Mouse (Mus musculus): Measurements from ENCODE around the gene Htr6.

Htr6 gene

GRCm38 (mm10) chr4:139075041-139075711 lies at the start of gene Htr6:
Gene Htr6, minus strand, starts transcription at chr4:139075570.
- DNase-seq (ENCODE audit: low spot score in 2 of 2), result no peak

- no peak for DNase-seq (ENCODE audit: low spot score in 2 of 2)
Measured at GRCm38 (mm10) chr4:139124940-139125339, 49.6 kb upstream of the Htr6 start.

DNA sequence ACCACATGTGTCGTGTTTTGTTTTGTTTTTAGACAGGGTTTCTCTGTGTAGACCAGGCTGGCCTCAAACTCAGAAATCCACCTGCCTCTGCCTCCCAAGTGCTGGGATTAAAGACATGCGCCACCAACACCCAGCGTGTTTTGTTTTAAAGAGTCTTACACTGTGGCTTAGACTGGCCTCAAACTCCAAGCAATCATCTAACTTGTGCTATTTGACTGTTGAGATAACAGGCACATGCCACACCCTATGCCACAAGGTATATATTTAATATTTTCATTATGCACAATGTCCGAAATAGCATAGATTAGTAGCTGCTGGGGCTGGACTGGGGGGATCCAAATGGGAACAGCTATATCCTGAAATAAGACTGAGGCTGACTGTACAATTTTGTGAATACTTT lies 47.2 kb upstream of the Htr6 start:
- no peak for DNase-seq (ENCODE audit: low spot score in 2 of 2)

DNA sequence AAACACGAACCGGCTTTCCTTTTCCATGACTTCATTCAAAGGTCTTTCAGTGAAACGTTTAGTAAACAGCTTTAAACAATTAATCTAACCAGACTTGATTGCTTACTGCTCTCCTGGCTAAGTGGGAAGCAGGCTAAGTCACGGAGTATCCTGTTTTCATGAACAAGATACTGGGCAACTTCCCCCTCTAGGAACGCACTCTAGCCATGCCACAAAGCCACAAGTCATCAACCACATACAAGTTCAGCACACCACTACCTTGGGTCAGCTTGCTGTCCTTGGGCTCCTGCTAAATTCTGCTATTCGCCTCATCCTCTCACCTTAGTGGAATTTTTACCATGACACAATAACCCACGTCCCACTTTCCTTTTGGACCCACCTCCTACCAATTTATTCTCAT lies 45.6 kb upstream of the Htr6 start:
- no peak for DNase-seq (ENCODE audit: low spot score in 2 of 2)

DNA sequence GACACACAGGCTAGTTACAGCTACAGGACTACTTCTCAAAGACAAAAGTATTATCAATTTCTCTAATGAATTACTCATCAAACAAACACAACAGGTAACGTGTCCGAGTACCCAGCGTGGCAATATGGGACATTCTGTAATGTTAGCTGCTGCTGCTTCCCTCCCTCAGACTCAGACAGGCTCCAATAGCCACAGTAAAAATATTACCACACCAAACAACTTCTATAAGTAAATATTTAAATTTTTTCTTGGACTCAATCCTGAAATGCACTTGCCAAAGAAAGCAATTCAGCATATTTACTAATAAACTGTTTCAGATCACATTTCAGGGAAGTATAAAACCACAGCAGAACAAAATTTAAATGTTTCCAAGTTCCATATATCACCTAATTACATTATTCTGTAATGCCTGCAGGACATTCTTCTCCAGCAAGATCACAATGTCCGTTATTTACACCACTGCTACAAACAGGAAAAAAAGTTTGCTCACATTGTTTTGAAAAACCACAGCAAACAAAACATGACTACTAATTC lies 45.0 kb upstream of the Htr6 start:
- DNase-seq (ENCODE audit: low spot score in 2 of 2), result no peak

DNA sequence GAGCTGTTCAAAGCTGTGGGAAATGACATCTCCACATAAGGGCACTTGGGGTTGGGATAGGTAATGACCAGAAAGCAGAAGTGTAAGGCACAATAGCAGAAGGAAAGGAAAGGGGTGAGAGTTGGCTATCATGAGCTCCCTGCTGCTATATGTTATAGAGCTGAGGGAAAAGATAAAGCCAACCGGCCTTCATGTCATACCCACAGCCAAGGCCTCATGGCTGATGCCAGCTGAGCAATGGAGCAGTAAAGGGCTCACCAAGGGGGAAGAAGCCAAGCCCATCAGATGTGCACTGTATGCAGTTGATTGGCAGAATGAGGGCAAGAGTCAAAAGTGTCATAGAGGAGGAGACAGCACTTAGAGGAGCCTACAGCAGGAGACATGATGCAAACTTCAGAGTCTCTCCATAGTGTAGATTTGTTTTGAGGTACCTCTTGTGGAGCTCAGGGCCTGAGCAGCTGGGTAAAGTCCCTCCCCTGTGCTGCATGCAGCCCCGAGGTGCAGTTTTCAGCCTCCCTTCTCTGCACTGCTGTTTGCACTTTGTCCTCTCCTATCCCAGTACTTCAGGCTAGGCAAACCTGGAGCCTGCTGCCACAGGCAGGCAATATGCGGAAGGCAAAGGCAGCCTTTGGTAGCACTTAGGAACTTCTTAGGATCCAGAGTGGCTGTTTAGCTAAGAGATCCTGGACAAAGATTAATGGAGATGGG lies 41.1 kb upstream of the Htr6 start:
- DNase-seq (ENCODE audit: low spot score in 2 of 2), result no peak

GRCm38 (mm10) chr4:139115721-139116120 lies 40.4 kb upstream of the Htr6 start:
- DNase-seq (ENCODE audit: low spot score in 2 of 2), result no peak

DNA sequence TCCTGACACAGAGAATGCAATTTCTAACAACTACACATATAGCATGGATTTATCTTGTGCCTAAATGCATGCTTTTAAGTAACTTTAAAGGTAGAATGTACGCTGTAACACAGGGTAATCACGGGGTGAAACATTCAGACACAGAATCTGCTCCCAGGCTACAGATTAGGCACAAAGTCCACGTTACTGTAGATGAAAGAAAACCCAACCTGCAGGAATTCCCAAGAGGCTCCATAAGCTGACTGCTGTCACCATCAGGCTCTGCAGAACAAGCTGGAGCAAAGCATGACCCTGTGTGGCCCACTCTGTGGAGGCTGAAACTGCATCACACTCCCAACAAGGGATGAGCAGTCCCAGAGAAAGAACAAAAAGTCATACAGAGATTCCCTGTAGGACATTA lies 37.1 kb upstream of the Htr6 start:
- DNase-seq (ENCODE audit: low spot score in 2 of 2), result no peak

DNA sequence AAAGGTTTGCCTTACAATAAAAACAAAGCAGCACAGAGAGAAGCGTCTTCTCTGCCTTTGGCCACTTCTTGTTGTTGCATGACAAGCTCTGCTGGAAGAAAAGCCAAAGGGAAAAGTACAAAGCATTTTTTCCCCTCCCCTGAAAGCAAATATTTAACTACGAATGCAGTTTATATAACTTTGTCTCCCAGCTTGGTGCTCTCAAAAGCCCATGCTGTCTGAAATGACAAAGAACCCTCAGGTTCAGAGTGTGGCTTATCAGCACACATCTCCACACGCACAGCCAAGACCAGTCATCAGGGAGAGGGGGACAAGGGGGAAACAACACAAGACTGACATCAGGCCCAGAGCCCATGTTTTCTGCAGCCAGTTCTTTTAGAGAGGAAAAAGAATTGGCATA lies 36.1 kb upstream of the Htr6 start:
- no peak for DNase-seq (ENCODE audit: low spot score in 2 of 2)

GRCm38 (mm10) chr4:139110858-139111257 lies 35.5 kb upstream of the Htr6 start:
- no peak for DNase-seq (ENCODE audit: low spot score in 2 of 2)

DNA sequence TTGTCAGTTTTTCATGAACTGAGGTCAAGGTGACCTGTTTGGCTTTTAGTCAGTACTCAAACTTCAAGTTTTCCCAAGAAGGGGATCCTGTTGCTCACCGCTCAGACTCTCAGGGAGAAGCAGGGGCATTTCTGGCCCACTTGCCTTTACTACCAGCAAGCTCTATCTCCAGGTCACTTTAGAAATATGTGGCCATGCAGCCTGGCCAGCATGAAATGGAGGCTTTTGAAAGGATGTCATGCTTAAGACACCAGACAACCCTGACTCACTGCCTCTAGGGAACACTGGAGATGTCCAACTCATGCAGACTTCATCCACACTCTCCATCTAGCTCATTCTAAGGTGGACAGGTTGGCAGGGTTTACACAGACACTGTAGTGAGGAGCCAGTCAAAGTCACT lies 30.1 kb upstream of the Htr6 start:
- no peak for DNase-seq (ENCODE audit: low spot score in 2 of 2)

DNA sequence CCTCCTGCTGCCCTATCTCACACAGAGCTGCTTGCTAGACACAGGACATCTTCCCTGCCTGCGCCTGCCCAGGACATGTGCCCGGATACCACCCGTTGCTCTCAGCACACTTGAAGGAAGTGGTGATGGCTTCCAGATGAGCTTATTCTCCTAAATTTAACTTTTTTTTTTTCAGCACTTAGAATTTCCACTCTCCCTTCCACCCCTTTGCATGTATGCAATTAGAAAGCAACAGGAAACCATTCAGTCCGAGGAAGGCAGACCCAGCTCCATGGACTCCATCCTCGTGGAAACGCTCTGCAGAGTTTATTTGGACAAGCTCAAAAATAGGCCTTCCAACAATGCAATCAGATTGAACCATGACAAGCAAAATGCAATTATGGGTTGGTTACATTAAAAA lies 26.2 kb upstream of the Htr6 start:
- DNase-seq (ENCODE audit: low spot score in 2 of 2), result no peak

GRCm38 (mm10) chr4:139100326-139100725 lies 25.0 kb upstream of the Htr6 start:
- no peak for DNase-seq (ENCODE audit: low spot score in 2 of 2)

DNA sequence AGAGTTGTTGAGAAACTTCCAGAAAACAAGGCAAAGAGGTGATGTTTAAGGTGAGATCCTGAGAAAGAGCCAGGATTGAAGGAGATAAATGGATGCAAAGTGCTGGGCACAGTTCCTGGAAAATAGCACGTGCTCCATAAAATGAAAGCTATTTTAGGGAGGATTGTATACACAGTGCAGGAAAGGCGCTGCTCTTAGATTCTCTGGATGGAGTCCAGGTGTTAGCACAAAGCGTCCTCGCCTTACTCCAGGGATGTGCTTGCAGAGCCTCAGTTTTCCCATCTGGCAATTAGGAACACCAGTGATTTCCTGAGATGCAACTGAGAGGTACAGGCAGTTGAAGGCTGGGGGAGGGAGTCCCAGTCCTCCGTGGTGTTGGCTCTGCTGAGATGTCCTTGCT lies 20.8 kb upstream of the Htr6 start:
- no peak for DNase-seq (ENCODE audit: low spot score in 2 of 2)

- no peak for DNase-seq (ENCODE audit: low spot score in 2 of 2)
Measured at GRCm38 (mm10) chr4:139095406-139095805, 20.0 kb upstream of the Htr6 start.

GRCm38 (mm10) chr4:139093196-139093530 lies 17.8 kb upstream of the Htr6 start:
- DNase-seq (ENCODE audit: low spot score in 2 of 2), result no peak

DNA sequence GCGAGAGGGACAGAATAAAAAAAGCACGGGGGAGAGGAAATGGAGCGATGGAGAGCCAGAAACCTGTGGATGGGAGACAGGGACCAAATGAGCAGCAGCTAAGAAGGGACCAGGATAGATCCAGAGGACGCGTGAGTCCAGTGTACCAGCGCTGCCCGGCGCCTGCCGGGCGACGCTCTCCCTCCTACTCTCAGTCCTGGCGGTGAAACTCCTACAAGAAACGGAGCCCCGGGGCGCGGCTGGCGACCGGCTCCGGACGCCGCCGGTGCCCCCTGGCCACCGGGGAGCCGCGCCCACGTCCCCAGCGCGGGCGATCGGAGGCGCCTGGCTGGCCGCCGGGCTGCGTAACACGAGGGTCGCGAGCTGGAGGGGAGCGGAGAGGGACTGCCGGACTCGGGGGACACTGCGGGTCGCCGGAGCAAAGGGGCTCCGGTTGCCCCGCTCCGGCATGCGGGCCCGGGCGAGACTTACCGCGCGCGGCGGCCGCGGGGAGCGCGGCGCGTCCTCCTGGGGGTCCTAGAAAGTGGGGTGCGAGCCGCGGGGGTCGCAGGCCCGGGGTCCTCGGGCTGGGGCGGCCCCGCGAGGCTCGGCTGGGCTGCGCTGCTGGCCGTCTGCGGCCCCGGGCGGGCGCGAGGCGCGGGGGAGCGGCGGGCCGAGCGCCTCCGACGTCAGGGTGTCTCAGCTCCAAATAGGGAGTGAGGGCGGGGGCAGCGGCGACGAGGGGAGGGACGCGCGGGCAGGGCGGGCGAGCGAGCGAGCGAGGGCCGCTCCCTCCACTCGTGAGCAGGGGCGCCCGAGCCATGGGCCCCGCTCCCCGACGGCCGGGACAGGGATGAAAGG lies 17.2 kb upstream of the Htr6 start, which contains the start of gene Nbl1:
TSS of gene Nbl1 (minus strand) at position 638 of the 840 bp plus-strand sequence.
- peak; percentile 51 to 66 for DNase-seq (ENCODE audit: low spot score in 2 of 2)

DNA sequence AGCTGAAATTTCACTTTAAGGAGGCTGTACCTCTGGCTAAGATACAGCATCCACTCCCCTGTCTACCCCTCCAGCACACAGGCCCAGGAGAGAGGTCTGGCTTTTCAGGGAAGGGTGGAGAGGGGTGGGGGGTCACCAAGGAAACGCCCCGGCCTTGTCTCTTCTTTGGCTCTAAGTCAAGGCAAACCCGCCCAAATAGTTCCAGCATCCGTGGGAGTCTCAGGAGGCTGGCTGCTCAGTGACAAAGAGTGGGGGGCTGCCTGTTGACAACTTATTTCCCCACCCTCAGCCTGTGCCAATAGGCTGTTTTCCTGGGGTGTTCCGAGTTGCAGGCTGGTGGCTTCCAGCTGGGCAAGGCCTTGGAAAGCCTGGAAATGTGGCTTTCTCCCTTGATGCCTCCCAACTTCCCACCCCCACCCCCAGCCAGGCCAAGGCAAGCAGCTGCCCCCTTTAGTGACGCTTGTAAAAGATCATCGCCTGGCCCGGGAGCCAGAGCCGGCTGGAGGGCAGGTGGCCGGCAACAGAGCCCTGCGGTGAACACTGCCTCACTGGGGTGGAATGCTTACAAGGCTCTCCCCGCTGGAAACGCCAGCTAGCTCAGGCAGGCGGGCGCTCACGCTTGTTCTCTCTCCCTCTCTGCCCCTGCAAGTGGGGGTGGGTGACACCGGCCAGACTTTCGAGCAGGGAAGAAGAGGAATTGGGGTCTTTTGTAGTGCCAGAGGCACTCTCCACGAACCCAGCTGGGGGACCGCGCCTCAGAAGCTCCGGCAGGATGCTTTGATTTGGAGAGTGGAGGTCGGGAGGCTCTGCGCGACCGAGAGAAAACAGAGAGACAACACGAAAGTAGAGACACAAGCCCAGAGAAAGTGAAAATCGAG lies 16.3 kb upstream of the Htr6 start:
- no peak for DNase-seq (ENCODE audit: low spot score in 2 of 2)

GRCm38 (mm10) chr4:139091066-139091465 lies 15.7 kb upstream of the Htr6 start:
- DNase-seq (ENCODE audit: low spot score in 2 of 2), result no peak

DNA sequence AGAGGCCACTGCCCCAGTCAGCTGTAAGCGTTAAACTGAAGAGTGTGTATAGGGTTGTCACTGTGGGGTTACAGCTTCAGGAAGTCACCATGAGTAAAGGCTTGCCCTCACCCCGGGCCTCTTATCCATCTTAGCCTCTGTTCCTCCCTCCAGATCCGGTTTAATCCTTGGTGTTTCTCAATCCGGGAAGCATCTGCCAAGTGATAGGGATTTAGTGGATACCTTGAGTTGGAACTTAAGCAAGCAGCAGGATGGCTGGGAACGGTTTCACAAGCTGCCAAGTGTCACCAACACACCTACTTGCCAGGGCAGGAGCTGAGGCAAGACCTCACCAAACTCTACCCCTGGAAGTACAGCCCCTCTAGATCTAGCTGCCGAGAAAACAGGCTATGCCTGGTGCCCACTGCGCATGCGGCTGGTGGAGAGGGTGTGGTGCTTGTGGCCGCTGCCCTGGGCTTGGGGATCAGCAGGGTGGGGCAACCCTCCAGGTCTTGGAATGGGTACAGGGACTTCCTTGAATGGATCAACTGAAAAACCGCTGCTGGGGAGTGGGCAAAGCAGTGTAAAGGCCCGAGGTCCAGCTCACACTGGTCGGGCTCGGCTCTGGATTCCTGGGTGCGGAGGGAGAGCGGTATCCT lies 15.1 kb upstream of the Htr6 start:
- no peak for DNase-seq (ENCODE audit: low spot score in 2 of 2)

Data from urinary bladder, postnatal 36 days (tissue).